Mouse (Mus musculus) cerebellum, adult 2 months (tissue): Measurements from ENCODE around the gene Ano1.

Source experiments
- CTCF ChIP-seq: fragments of 200-500 bp; IDR thresholded peaks from 2 replicates; pipeline ENCODE4 v1.5.1; 2011; ENCODE audit warnings: low read depth, mild to moderate bottlenecking, control low read depth, low read length, moderate library complexity, borderline replicate concordance; ENCODE audit not compliant: insufficient read depth
- POLR2A ChIP-seq: fragments of 200-500 bp; IDR thresholded peaks from 2 replicates; pipeline ENCODE4 v1.6.1; 2011; ENCODE audit warnings: low read length, control low read depth, borderline replicate concordance; ENCODE audit not compliant: insufficient read depth

DNA sequence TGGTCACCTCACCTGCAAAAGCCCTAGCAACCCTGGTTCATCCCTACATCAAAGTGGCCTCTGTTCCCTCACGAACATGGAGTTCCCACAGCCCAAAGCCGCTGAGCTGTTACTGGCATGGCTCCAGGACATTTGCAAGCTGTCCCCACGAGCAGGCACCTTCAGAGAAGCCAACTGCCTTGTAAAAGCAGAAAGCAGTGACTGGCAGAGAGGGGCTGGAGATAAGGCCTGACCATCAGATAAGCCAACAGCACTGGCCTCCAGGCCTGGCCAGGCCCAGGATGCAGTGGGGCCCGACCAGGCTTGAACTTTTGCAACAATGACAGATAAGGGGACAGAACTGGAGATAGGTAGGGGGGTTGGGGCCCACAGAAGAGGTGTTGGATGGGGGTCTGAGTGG lies 36.9 kb upstream of the Ano1 start:
- TF ChIP-seq CTCF = no peak
- no peak for TF ChIP-seq POLR2A
